Mouse (Mus musculus) stomach, embryonic 16.5 days (tissue): ENCODE data around the gene Zpbp2. TPM values are rescaled to one million over a fixed set of nuclear protein-coding genes. Genes with fewer than 3 reads are reported as not detected.

Experiments used
- ATAC-seq: fragments of 200-750 bp; cut with Nextera tagmentation; 2 replicates; pipeline ENCODE4 v1.8.0; 2017; ENCODE audit warnings: moderate number of reproducible peaks, moderate TSS enrichment; ENCODE audit not compliant: insufficient read depth, low FRiP score
- H3K27ac ChIP-seq: fragments of 300-500 bp; sonication (generic); 2 replicates; pipeline ENCODE4 v1.5.1; 2014; ENCODE audit warnings: low read length
- H3K27me3 ChIP-seq: fragments of 300-500 bp; sonication (generic); 2 replicates; pipeline ENCODE4 v1.6.1; 2014; ENCODE audit warnings: low read length, control low read depth, mixed read lengths; ENCODE audit not compliant: control insufficient read depth, insufficient read depth
- H3K36me3 ChIP-seq: fragments of 300-500 bp; sonication (generic); 2 replicates; pipeline ENCODE4 v1.6.1; 2014; ENCODE audit warnings: low read length; ENCODE audit not compliant: control insufficient read depth, insufficient read depth
- H3K4me1 ChIP-seq: fragments of 300-500 bp; sonication (generic); 2 replicates; pipeline ENCODE4 v1.6.1; 2014; ENCODE audit warnings: low read length, control low read depth, mixed read lengths; ENCODE audit not compliant: control insufficient read depth, insufficient read depth
- H3K4me2 ChIP-seq: fragments of 300-500 bp; sonication (generic); 2 replicates; pipeline ENCODE4 v1.6.1; 2014; ENCODE audit warnings: low read depth, low read length, mixed read lengths
- H3K4me3 ChIP-seq: fragments of 300-500 bp; sonication (generic); replicated peaks from 2 replicates; pipeline ENCODE4 v1.5.1; 2014; ENCODE audit warnings: mild to moderate bottlenecking, low read length
- H3K9ac ChIP-seq: fragments of 300-500 bp; sonication (generic); 2 replicates; pipeline ENCODE4 v1.6.1; 2014; ENCODE audit warnings: low read length
- H3K9me3 ChIP-seq: fragments of 300-500 bp; sonication (generic); replicated peaks from 2 replicates; pipeline ENCODE4 v1.6.1; 2016; ENCODE audit warnings: low read length, control low read depth; ENCODE audit not compliant: control insufficient read depth
- WGBS: fragments of 180-500 bp; shearing (Covaris S2); extraction: QIAGEN DNeasy Blood & Tissue Kit; methylation state at CpG from one replicate; pipeline ENCODE4 v1.1.7; 2014; 5-methylcytosine and 5-hydroxymethylcytosine counted together
- polyA plus RNA-seq: library from polyadenylated mRNA; unstranded; fragments of >200 nt; fragmentation: Nextera tagmentation; extraction: Ambion mirVana; gene quantifications from 2 replicates; pipeline ENCODE4 v1.2.1, GENCODE M21; 2015

The Zpbp2 gene
- polyA plus RNA-seq, 1 experiment from 2014 or later = 0.18 TPM

DNA sequence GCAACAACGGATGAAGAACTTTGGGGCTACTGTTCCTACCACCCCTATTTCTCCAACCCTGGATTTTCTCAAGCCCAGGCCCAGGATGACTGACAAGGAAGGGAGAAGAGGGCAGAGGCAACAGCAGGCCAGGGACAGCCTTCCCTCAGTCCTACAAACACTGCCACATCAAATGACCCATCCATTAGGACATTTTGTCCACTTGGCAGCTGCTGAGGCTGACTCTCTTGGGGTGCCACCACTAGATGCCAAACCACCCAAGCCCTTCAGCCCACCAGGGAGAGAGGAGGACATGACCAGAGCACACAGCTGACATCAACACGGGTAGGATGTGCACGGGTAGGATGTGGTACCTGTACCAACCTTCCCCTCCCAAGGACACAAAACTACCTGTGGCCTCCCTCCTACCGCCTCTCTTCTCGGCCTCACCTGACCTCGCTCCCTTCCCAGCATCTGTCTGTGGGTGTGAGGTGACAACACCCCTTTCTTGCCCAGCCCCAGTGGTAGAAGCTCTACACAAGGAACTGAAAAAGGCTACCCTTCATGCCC, 33.8 kb downstream of the Zpbp2 start:
- no peak overlapping the region for H3K4me2 ChIP-seq

DNA sequence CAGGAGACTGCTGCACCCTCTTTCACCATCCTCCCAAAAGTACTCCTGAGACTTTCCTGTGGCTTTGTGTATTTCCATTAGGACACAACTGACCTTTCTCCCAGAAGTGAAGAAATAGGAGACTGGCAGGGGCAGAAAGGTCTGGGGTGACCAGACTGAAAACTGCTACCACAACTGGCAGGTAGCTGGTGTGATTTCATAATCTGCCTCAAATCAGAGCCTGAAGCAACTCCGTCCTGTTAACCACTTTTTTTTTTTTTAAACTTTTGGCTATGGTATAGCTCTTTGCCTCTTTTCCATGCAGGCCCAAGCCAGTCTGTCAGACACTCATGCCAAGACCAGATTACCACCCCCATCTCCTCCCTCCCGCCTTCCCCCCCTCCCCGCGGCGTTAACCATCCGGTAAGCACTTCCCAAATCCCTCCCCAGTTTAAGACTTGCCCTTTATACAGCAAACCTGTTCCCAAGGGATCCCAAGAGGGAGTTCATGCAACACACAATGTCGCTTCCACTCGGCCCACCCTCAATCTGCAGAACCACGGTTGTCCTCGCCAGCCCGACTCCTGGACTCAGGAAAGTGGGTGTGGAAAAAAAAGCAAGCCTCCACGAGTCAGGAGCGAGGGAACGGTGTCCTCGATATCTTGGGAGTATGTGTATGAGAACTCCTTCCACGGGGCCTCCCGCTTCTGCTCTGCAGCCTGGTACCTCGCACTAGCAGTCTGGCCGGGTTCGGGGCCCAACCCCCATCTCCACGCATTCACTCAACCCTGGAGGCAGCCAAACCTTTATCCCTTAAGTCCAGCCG, 35.4 kb downstream of the Zpbp2 start:
- Histone ChIP-seq H3K27me3 (no peaks in the 10 kb centered on the region), H3K4me1 (peaks cover 38% of the 10 kb centered on the region), H3K27ac (peak overlapping the region; percentile 94), H3K9me3 (no peaks in the 10 kb centered on the region), H3K4me3 (peak overlapping the region; percentile 95), H3K36me3 (no peaks in the 10 kb centered on the region; the same call in 1 of the 2 replicates), H3K9ac (peak overlapping the region; percentile 96), H3K4me2 (peak overlapping the region; percentile 87)
- ATAC-seq = peak; percentile 2; the same call in 1 of the 2 replicates
- 1% methylated on average over 22 of the region's 22 CpGs for WGBS

More for the DNA sequence above, 33.8 kb downstream of the Zpbp2 start:
- H3K9ac ChIP-seq = peak overlapping the region; percentile 12; the same call in 1 of the 2 replicates
- ATAC-seq = no peak
- peaks cover 44% of the 10 kb centered on the region for H3K4me1 ChIP-seq
- H3K27me3 ChIP-seq = no peaks in the 10 kb centered on the region
- 89% methylated on average over 6 of the region's 6 CpGs for WGBS
- no peaks in the 10 kb centered on the region for H3K9me3 ChIP-seq
- no peak overlapping the region for H3K4me3 ChIP-seq
- no peaks in the 10 kb centered on the region; the same call in 1 of the 2 replicates for H3K36me3 ChIP-seq
- no peak overlapping the region for H3K27ac ChIP-seq

- Histone ChIP-seq H3K27me3 (no peaks in the 10 kb centered on the region), H3K36me3 (no peaks in the 10 kb centered on the region; the same call in 1 of the 2 replicates), H3K4me2 (peak within 1 kb of the TSS; percentile 87), H3K4me3 (peak within 1 kb of the TSS; percentile 95), H3K9me3 (no peaks in the 10 kb centered on the region), H3K9ac (peak within 1 kb of the TSS; percentile 96), H3K27ac (peak within 1 kb of the TSS; percentile 94), H3K4me1 (peaks cover 35% of the 10 kb centered on the region)
- ATAC-seq = peak; percentile 93
- WGBS = under 1% methylated on average over 49 of the region's 49 CpGs
Measured at GRCm38 (mm10) chr11:98586892-98587563, 36.1 kb downstream of the Zpbp2 start, which contains the start of gene Ormdl3. TSS of gene Ormdl3 (minus strand) at chr11:98587368.

- peak overlapping the region; percentile 96 for H3K9ac ChIP-seq
- H3K36me3 ChIP-seq = no peaks in the 10 kb centered on the region
- H3K27me3 ChIP-seq = no peaks in the 10 kb centered on the region
- peak overlapping the region; percentile 87 for H3K4me2 ChIP-seq
- no peaks in the 10 kb centered on the region for H3K9me3 ChIP-seq
- peaks cover 31% of the 10 kb centered on the region for H3K4me1 ChIP-seq
- peak; percentile 75 for ATAC-seq
- H3K4me3 ChIP-seq = peak overlapping the region; percentile 95
- peak overlapping the region; percentile 94 for H3K27ac ChIP-seq
- WGBS = 5% methylated on average over 20 of the region's 20 CpGs
Measured at GRCm38 (mm10) chr11:98587684-98588546, 37.0 kb downstream of the Zpbp2 start.

GRCm38 (mm10) chr11:98588833-98589281, 38.0 kb downstream of the Zpbp2 start:
- peaks cover 31% of the 10 kb centered on the region for H3K4me1 ChIP-seq
- no peaks in the 10 kb centered on the region for H3K27me3 ChIP-seq
- no peak overlapping the region for H3K9ac ChIP-seq
- 0 out of 2 replicates have a peak overlapping the region, but pooled peaks have one; percentile 13 for H3K27ac ChIP-seq
- no peak for ATAC-seq
- no peak overlapping the region for H3K4me3 ChIP-seq
- 56% methylated on average over 6 of the region's 6 CpGs for WGBS
- peak overlapping the region; percentile 87; the same call in 1 of the 2 replicates for H3K4me2 ChIP-seq
- no peaks in the 10 kb centered on the region for H3K9me3 ChIP-seq
- no peaks in the 10 kb centered on the region for H3K36me3 ChIP-seq

DNA sequence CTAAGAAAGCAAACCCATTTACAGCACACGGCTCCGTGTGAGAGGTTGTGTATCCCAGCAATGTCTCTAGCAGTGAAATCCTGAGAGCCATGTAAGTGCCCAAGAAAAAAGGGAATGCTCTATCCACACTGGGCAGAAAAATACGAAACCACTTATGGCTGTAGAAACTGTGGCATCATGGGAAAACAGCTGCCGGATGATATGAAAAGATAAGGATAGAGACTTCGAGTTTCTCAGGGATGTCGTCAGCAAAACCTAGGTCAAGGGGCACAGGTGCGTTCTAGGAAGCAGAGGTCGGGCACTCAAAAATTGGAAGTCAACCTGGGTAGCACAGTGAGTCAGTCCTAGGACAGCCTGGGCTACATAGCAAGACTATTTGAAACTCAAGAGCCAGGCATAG, 38.4 kb downstream of the Zpbp2 start:
- 76% methylated on average over 8 of the region's 8 CpGs for WGBS
- H3K9me3 ChIP-seq = no peaks in the 10 kb centered on the region
- no peak overlapping the region for H3K4me3 ChIP-seq
- peaks cover 31% of the 10 kb centered on the region for H3K4me1 ChIP-seq
- no peaks in the 10 kb centered on the region for H3K27me3 ChIP-seq
- no peak for ATAC-seq
- no peaks in the 10 kb centered on the region for H3K36me3 ChIP-seq
- H3K4me2 ChIP-seq = no peak overlapping the region
- H3K9ac ChIP-seq = no peak overlapping the region
- H3K27ac ChIP-seq = no peak overlapping the region

GRCm38 (mm10) chr11:98590548-98591445, 39.9 kb downstream of the Zpbp2 start:
- no peak overlapping the region for H3K9ac ChIP-seq
- H3K27ac ChIP-seq = no peak overlapping the region
- H3K27me3 ChIP-seq = no peaks in the 10 kb centered on the region
- no peak overlapping the region for H3K4me3 ChIP-seq
- H3K4me1 ChIP-seq = peaks cover 20% of the 10 kb centered on the region
- no peaks in the 10 kb centered on the region for H3K36me3 ChIP-seq
- 56% methylated on average over 19 of the region's 19 CpGs for WGBS
- no peak for ATAC-seq
- no peaks in the 10 kb centered on the region for H3K9me3 ChIP-seq
- no peak overlapping the region for H3K4me2 ChIP-seq

- Histone ChIP-seq H3K36me3 (no peaks in the 10 kb centered on the region), H3K9me3 (no peaks in the 10 kb centered on the region), H3K4me2 (no peak overlapping the region), H3K4me3 (no peak overlapping the region), H3K27me3 (peaks cover 7% of the 10 kb centered on the region; the same call in 1 of the 2 replicates), H3K4me1 (0 out of 2 replicates have a peak, but pooled peaks cover 2% of the 10 kb centered on the region), H3K9ac (no peak overlapping the region), H3K27ac (no peak overlapping the region)
- no peak for ATAC-seq
- 66% methylated on average over 6 of the region's 6 CpGs for WGBS
Measured at GRCm38 (mm10) chr11:98595021-98595420, 44.1 kb downstream of the Zpbp2 start.
